Mouse (Mus musculus): ENCODE results near the gene Dysf. TPM values are rescaled to one million over a fixed set of nuclear protein-coding genes. Genes with fewer than 3 reads are reported as not detected.
A peak's percentile ranks its signal among the peaks of the same experiment; 100 is the strongest.

Gene Dysf
- polyA plus RNA-seq, 1 experiment from 2014 or later = 13.7 TPM

- H3K4me3 ChIP-seq = no peak overlapping the region
- H3K36me3 ChIP-seq = peaks cover 67% of the 10 kb centered on the region
- H3K27me3 ChIP-seq (ENCODE audit: insufficient read depth, poor library complexity, severe bottlenecking) = no peaks in the 10 kb centered on the region
- no peak for DNase-seq (ENCODE audit: low spot score)
- H3K4me1 ChIP-seq = no peaks in the 10 kb centered on the region
- WGBS = 81% methylated on average over 3 of the region's 3 CpGs
- H3K27ac ChIP-seq = no peak overlapping the region
- H3K9me3 ChIP-seq = no peaks in the 10 kb centered on the region
These were observed 197.2 kb downstream of the Dysf start for GRCm38 (mm10) chr6:84205611-84206010.

- no peak for DNase-seq (ENCODE audit: low spot score)
- no peaks in the 10 kb centered on the region for H3K27me3 ChIP-seq (ENCODE audit: insufficient read depth, poor library complexity, severe bottlenecking)
- WGBS = 81% methylated on average over 4 of the region's 4 CpGs
- peaks cover 7% of the 10 kb centered on the region for H3K4me1 ChIP-seq
- no peak overlapping the region for H3K4me3 ChIP-seq
- H3K27ac ChIP-seq = no peak overlapping the region
- H3K36me3 ChIP-seq = peaks cover 54% of the 10 kb centered on the region
- H3K9me3 ChIP-seq = no peaks in the 10 kb centered on the region
These were observed 200.2 kb downstream of the Dysf start for GRCm38 (mm10) chr6:84208589-84208988.

DNA sequence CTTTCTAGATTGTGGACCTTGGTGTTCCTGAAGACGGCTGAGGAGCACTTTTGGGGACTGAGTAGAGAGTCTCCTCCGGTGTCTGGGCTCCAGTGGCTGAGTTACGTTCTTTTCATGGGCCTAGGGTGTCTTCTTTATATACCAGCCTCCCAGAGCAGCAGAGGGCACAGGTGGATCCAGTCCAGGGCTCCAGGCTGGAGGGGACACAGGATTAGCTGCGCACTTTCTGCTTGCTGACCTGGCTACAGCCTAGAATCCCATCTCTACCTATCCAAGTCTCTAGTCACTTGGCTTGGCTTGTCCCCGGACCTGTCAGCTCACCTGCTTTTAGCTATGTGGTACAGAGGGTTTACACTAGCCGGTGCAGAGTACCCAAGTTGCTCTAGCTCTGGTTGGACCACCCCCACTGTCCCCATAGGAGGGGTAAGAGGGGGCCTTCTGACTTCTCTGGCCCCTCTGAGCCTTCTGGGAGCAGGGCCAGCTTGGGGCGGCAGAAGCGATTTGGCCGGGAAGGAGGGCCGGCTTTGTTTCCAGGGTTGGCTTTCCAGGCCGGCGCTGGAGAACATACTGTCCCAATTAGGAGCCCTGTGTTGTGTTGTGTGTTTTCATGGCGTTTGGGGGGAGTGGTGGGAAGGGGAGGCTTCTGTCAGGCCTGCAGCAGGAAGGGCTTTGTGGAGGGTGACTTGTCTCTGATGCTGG is 201.5 kb downstream of the Dysf start:
- no peak overlapping the region for H3K27ac ChIP-seq
- peaks cover 49% of the 10 kb centered on the region for H3K36me3 ChIP-seq
- H3K27me3 ChIP-seq (ENCODE audit: insufficient read depth, poor library complexity, severe bottlenecking) = no peaks in the 10 kb centered on the region
- H3K9me3 ChIP-seq = no peaks in the 10 kb centered on the region
- no peak overlapping the region for H3K4me3 ChIP-seq
- WGBS = 85% methylated on average over 13 of the region's 13 CpGs
- DNase-seq (ENCODE audit: low spot score) = no peak
- H3K4me1 ChIP-seq = peaks cover 7% of the 10 kb centered on the region

DNA sequence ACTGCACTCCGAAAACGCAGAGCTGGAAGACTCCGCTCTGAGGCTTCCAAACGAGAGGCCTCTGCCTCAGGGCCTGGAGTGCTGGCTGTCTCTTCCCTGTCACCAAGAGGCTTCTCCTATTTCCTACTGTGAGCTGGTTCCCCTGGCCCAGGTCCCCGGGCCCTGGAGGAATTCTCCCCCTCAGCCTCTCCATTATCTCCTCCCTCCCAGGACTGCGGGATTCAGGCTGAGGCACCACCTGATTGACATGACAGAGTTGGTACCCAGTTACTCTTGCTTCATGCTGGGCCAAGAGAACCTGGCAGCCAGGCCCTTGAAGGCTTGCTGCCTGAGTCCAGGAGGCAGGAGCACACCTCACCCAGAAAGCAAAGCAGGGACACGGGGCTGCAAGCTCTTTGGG is 203.1 kb downstream of the Dysf start:
- Histone ChIP-seq H3K4me3 (no peak overlapping the region), H3K27ac (0 out of 2 replicates have a peak overlapping the region, but pooled peaks have one; percentile 25), H3K4me1 (peaks cover 7% of the 10 kb centered on the region), H3K9me3 (no peaks in the 10 kb centered on the region), H3K27me3 (ENCODE audit: insufficient read depth, poor library complexity, severe bottlenecking) (no peaks in the 10 kb centered on the region), H3K36me3 (peaks cover 36% of the 10 kb centered on the region)
- WGBS = 61% methylated on average over 7 of the region's 7 CpGs
- DNase-seq (ENCODE audit: low spot score) = no peak

GRCm38 (mm10) chr6:84213101-84213500 is 204.7 kb downstream of the Dysf start:
- peaks cover 19% of the 10 kb centered on the region for H3K36me3 ChIP-seq
- WGBS = 62% methylated on average over 3 of the region's 3 CpGs
- H3K4me3 ChIP-seq = no peak overlapping the region
- no peaks in the 10 kb centered on the region for H3K27me3 ChIP-seq (ENCODE audit: insufficient read depth, poor library complexity, severe bottlenecking)
- no peaks in the 10 kb centered on the region for H3K9me3 ChIP-seq
- H3K4me1 ChIP-seq = peaks cover 7% of the 10 kb centered on the region
- DNase-seq (ENCODE audit: low spot score) = no peak
- H3K27ac ChIP-seq = no peak overlapping the region

DNA sequence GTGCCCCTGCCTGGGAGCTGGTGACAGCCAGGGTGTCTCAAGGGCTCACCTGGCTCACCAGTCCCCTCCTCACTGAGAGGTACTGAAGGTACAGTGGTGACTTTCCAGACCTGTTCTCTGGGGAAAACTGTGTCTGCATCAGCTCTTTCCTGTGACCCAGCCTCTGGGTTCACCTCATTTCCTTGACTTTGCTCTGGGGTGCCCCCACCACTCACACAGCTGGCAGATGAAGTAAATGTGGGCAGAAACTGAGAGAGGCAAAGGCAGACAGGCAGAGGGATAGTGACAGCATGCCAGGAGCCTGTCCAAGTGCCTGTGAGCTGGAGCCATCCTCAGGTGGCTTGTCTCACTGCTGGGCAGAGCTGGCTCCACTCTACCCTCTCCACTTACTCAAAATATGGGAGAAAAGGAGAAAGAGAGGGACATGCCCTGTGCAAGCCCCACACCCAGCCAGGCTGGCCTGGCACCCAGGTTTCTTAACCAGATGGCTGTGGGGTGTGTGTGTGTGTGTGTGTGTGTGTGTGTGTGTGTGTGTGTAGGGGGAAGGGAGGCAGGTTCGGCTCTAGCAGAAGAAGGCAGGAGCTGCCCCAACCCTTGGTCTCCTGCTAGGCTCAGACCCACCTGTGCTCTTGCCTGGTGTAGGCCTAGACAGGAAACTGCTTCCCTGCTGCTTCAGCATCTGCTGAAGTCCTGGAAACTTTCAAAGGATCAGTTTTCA is 209.0 kb downstream of the Dysf start:
- Histone ChIP-seq H3K9me3 (no peaks in the 10 kb centered on the region), H3K27ac (no peak overlapping the region), H3K4me3 (no peak overlapping the region), H3K27me3 (ENCODE audit: insufficient read depth, poor library complexity, severe bottlenecking) (no peaks in the 10 kb centered on the region), H3K4me1 (peaks cover 9% of the 10 kb centered on the region; the same call in 1 of the 2 replicates), H3K36me3 (no peaks in the 10 kb centered on the region)
- no peak for DNase-seq (ENCODE audit: low spot score)
- 50% methylated on average over 1 of the region's 1 CpGs for whole genome bisulfite sequencing

DNA sequence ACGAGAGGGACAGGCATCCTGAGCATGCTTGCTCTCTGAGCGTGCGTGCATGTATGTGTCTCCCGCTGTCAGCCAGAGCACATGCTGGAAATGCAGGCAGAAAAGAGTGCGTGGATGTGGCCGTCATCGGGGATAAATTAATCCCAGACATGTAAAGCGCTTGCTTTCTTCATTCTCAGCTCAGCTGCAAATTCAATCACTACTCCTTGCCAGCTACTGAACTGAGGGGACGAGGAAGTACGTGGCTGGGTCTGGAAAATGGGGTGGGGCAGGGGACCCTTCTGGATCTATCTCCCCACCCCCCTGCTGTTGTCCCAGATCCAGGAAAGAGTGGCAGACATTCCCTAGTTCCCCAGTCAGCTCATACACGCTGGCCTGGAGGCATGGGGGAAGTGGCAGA is 210.7 kb downstream of the Dysf start:
- WGBS = 68% methylated on average over 11 of the region's 11 CpGs
- no peak for DNase-seq (ENCODE audit: low spot score)
- no peak overlapping the region for H3K4me3 ChIP-seq
- H3K27me3 ChIP-seq (ENCODE audit: insufficient read depth, poor library complexity, severe bottlenecking) = no peaks in the 10 kb centered on the region
- peak overlapping the region; percentile 9; the same call in 1 of the 2 replicates for H3K27ac ChIP-seq
- H3K9me3 ChIP-seq = no peaks in the 10 kb centered on the region
- no peaks in the 10 kb centered on the region for H3K36me3 ChIP-seq
- peaks cover 9% of the 10 kb centered on the region; the same call in 1 of the 2 replicates for H3K4me1 ChIP-seq

DNA sequence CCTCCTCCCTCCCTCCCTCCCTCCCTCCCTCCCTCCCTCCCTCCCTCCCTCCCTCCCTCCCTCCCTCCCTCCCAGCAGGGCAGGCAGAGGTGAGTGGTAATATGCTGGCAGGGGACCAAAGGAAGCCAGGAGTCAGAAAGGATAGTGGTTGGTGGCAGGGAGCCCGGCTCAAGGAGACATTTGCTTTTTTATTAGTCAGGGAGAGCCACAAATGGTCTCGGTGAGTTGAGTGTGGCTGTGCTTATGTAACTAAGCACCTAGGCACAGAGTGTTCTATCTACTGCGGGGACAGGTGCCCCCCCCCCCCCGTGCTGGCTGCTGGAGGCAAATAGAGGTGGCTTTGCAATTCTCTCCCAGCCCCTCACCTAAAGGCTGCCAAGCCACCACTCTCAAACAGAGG is 216.5 kb downstream of the Dysf start:
- H3K36me3 ChIP-seq = no peaks in the 10 kb centered on the region
- peak overlapping the region; percentile 78 for H3K27ac ChIP-seq
- H3K27me3 ChIP-seq (ENCODE audit: insufficient read depth, poor library complexity, severe bottlenecking) = peaks cover 14% of the 10 kb centered on the region
- DNase-seq (ENCODE audit: low spot score) = no peak
- peaks cover 51% of the 10 kb centered on the region for H3K4me1 ChIP-seq
- no peaks in the 10 kb centered on the region for H3K9me3 ChIP-seq
- no peak overlapping the region for H3K4me3 ChIP-seq
- 21% methylated on average over 4 of the region's 4 CpGs for WGBS

DNA sequence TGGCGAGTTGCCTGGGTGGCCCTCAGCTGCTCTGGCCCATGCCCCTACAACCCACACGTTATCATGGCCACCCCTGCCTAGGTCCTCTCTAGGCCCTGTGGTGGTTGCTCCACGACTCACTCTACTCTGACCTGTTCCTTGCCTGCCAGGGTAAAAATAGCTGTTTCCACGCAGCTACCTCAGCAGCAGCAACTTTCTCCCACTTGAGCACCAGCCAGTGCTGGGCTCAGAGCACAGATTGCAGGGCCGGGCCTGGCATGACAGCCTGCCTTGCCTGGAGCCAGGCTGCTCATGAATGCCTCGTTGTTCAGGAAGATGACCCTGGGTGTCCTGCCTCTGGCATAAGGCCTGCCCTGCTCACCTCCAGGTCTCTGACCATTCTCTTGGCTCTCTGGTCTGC is 217.2 kb downstream of the Dysf start:
- no peaks in the 10 kb centered on the region for H3K9me3 ChIP-seq
- H3K27me3 ChIP-seq (ENCODE audit: insufficient read depth, poor library complexity, severe bottlenecking) = peaks cover 14% of the 10 kb centered on the region
- H3K4me3 ChIP-seq = no peak overlapping the region
- no peak for DNase-seq (ENCODE audit: low spot score)
- H3K4me1 ChIP-seq = peaks cover 59% of the 10 kb centered on the region
- H3K27ac ChIP-seq = peak overlapping the region; percentile 78
- no peaks in the 10 kb centered on the region for H3K36me3 ChIP-seq
- 40% methylated on average over 6 of the region's 6 CpGs for WGBS

DNA sequence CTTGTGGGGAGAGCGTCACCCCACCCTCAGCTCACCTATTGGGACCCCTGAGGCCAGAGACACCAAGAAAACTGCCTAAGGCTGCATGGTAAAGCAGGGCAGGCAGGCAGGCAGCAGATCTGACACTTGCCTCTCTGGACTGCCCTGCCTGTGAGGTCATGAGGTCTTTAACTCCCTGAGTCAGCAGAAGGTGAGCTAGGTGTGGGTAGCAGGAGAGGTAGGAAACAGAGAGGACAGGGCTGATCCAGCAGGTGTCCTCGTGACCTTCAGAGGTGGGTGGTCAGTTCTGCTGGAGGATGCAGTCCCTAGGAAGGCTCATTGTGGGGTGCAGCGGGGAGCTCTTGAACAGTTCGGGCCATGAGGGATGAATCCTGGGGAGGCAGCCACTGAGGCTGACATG is 219.8 kb downstream of the Dysf start:
- WGBS = 62% methylated on average over 4 of the region's 4 CpGs
- Histone ChIP-seq H3K9me3 (no peaks in the 10 kb centered on the region), H3K4me1 (peaks cover 79% of the 10 kb centered on the region), H3K36me3 (no peaks in the 10 kb centered on the region), H3K4me3 (no peak overlapping the region), H3K27me3 (ENCODE audit: insufficient read depth, poor library complexity, severe bottlenecking) (peaks cover 20% of the 10 kb centered on the region), H3K27ac (peak overlapping the region; percentile 59; the same call in 1 of the 2 replicates)
- DNase-seq (ENCODE audit: low spot score) = no peak

DNA sequence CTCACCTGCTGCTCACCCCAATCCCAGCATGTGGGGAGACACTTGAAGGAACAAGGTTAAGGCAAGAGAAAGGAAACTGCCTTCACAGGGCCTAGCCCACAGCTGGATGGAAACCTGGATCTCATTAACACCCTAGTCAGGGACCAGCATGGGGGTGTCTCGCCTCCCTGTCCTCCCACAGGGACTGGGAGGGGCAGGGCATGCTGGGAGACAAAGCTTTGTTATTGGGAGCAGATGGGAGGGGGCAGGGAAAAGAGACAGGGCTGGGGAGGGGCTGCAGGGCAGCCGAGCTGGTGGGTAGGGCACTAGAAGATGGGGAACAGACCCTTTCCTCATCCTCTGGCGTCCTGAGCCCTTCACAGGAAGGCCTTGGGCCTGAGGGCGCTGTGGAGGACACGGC is 220.4 kb downstream of the Dysf start:
- Histone ChIP-seq H3K9me3 (no peaks in the 10 kb centered on the region), H3K36me3 (no peaks in the 10 kb centered on the region), H3K4me3 (no peak overlapping the region), H3K27ac (peak overlapping the region; percentile 59), H3K27me3 (ENCODE audit: insufficient read depth, poor library complexity, severe bottlenecking) (peaks cover 20% of the 10 kb centered on the region), H3K4me1 (peaks cover 83% of the 10 kb centered on the region)
- no peak for DNase-seq (ENCODE audit: low spot score)
- WGBS = 23% methylated on average over 5 of the region's 5 CpGs

DNA sequence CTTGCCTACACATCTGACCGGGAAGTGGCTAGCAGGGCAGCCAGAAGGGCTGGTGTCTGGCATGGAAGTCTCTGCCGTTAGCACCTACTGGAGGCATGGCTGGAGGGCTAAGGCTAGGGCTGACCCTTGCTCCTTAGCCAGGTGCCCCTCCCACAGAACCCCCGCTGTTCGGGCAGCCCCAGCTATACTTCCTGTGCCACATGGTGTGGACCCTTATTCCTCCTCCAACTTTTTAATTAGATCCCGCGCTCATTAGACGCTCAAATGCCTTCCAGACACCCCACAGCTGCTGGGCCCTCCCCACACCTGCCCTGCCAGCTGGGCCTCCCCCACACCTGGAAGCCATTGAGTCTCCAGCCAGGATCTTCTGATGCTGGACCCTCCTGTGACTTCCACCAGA is 221.3 kb downstream of the Dysf start:
- 43% methylated on average over 7 of the region's 7 CpGs for WGBS
- DNase-seq (ENCODE audit: low spot score) = no peak
- no peaks in the 10 kb centered on the region for H3K9me3 ChIP-seq
- no peak overlapping the region for H3K4me3 ChIP-seq
- H3K27ac ChIP-seq = peak overlapping the region; percentile 24; the same call in 1 of the 2 replicates
- no peaks in the 10 kb centered on the region for H3K36me3 ChIP-seq
- H3K27me3 ChIP-seq (ENCODE audit: insufficient read depth, poor library complexity, severe bottlenecking) = peaks cover 18% of the 10 kb centered on the region
- peaks cover 84% of the 10 kb centered on the region for H3K4me1 ChIP-seq

DNA sequence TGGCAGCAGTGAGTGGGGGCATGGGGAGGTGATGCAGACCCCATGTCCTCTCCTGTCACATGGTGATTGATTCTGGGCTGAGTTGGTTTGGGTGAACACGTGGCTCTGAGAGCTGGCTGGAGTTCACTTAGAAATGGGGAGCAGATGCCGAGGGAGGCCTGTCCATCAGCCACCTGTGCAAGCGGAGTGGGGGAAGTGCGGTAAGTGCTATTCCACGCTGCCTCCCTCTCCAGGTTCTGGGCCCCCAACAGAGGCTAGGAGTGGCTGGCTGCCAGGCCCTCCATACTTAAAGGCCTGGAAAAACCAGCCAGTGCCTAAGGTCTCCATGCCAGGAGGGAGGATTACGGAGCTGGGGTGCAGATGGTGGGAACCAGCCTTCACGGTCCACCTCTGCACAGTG is 222.7 kb downstream of the Dysf start:
- DNase-seq (ENCODE audit: low spot score) = no peak
- WGBS = 62% methylated on average over 7 of the region's 7 CpGs
- no peaks in the 10 kb centered on the region for H3K9me3 ChIP-seq
- H3K36me3 ChIP-seq = no peaks in the 10 kb centered on the region
- no peak overlapping the region for H3K4me3 ChIP-seq
- 0 out of 2 replicates have a peak overlapping the region, but pooled peaks have one; percentile 9 for H3K27ac ChIP-seq
- H3K4me1 ChIP-seq = peaks cover 70% of the 10 kb centered on the region
- peaks cover 16% of the 10 kb centered on the region for H3K27me3 ChIP-seq (ENCODE audit: insufficient read depth, poor library complexity, severe bottlenecking)
